Mouse (Mus musculus): ENCODE results near the gene Cpt1b. TPM values are rescaled to one million over a fixed set of nuclear protein-coding genes. Genes with fewer than 3 reads are reported as not detected.

The Cpt1b gene
- polyA plus RNA-seq, 1 experiment, result 8.2 TPM

- WGBS, result 1% methylated on average over 35 of the region's 35 CpGs
- TF ChIP-seq POLR2A (IDR thresholded peaks at IDR 0.05; ENCODE audit: borderline replicate concordance, insufficient read depth, low read length) (no peak), CTCF (IDR thresholded peaks at IDR 0.05; ENCODE audit: borderline replicate concordance, insufficient read depth, low read depth, low read length) (peak; percentile 45; the same call in 1 of the 2 replicates)
- DNase-seq, result peak; percentile 80 to 84
- H3K4me3 ChIP-seq (replicated peaks; ENCODE audit: insufficient read depth, low read depth, low read length), result peak overlapping the region; percentile 62
- peaks cover 27% of the 10 kb centered on the region for H3K4me1 ChIP-seq (ENCODE audit: control insufficient read depth, insufficient read depth, low read length)
- H3K27me3 ChIP-seq (ENCODE audit: control insufficient read depth, insufficient read depth, low read length), result no peaks in the 10 kb centered on the region
- H3K27ac ChIP-seq (ENCODE audit: insufficient read depth, low read length), result peak overlapping the region; percentile 82
Observed at GRCm38 (mm10) chr15:89373027-89373761, 52.5 kb downstream of the Cpt1b start.

DNA sequence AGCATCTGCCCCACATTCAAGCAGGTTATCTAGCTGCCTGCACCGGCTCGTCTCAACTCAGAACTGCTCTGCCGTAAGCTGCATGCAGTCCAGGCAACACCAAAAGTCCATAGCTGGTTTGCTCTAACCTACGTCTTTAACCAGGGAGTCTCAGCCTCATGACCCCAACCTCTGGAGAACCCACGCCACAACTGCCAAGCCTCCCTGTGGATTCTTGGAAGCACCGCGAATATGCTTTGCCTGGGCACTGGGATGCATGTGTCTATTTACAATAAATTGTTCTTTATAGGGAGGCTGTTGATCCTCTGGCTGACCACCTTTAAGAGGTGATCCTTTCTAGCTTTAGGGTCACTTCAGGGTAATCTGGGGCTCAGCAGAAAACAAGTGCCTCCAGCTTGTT is 53.1 kb downstream of the Cpt1b start:
- WGBS, result 42% methylated on average over 7 of the region's 7 CpGs
- Histone ChIP-seq H3K4me3 (replicated peaks; ENCODE audit: insufficient read depth, low read depth, low read length) (peak overlapping the region; percentile 62), H3K4me1 (ENCODE audit: control insufficient read depth, insufficient read depth, low read length) (peaks cover 20% of the 10 kb centered on the region), H3K27me3 (ENCODE audit: control insufficient read depth, insufficient read depth, low read length) (no peaks in the 10 kb centered on the region), H3K27ac (ENCODE audit: insufficient read depth, low read length) (peak overlapping the region; percentile 6; the same call in 1 of the 2 replicates)
- no peak for TF ChIP-seq POLR2A (IDR thresholded peaks at IDR 0.05; ENCODE audit: borderline replicate concordance, insufficient read depth, low read length)
- TF ChIP-seq CTCF (IDR thresholded peaks at IDR 0.05; ENCODE audit: borderline replicate concordance, insufficient read depth, low read depth, low read length), result no peak
- DNase-seq, result peak in 1 of 2 experiments; percentile 32

- no peak for TF ChIP-seq POLR2A (IDR thresholded peaks at IDR 0.05; ENCODE audit: borderline replicate concordance, insufficient read depth, low read length)
- TF ChIP-seq CTCF (IDR thresholded peaks at IDR 0.05; ENCODE audit: borderline replicate concordance, insufficient read depth, low read depth, low read length), result no peak
- Histone ChIP-seq H3K27ac (ENCODE audit: insufficient read depth, low read length) (0 out of 2 replicates have a peak overlapping the region, but pooled peaks have one; percentile 6), H3K4me3 (replicated peaks; ENCODE audit: insufficient read depth, low read depth, low read length) (no peak overlapping the region), H3K4me1 (ENCODE audit: control insufficient read depth, insufficient read depth, low read length) (peaks cover 15% of the 10 kb centered on the region), H3K27me3 (ENCODE audit: control insufficient read depth, insufficient read depth, low read length) (no peaks in the 10 kb centered on the region)
- no peak for DNase-seq
- WGBS, result 67% methylated on average over 13 of the region's 13 CpGs
Observed at GRCm38 (mm10) chr15:89372068-89372467, 53.6 kb downstream of the Cpt1b start.

Other genes with a start within 250 kb of the Cpt1b start
- gene Plxnb2, start 245.1 kb downstream of the Cpt1b start, polyA plus RNA-seq (2012; rRNA removed), result 127 and 141 TPM in 2 replicates
- 156 and 165 TPM in 2 replicates for gene Dennd6b, start 229.4 kb downstream of the Cpt1b start, polyA plus RNA-seq (2012; rRNA removed)
- 240 and 262 TPM in 2 replicates for gene Ppp6r2, start 214.3 kb downstream of the Cpt1b start, polyA plus RNA-seq (2012; rRNA removed)
- gene Sbf1, start 110.6 kb downstream of the Cpt1b start, polyA plus RNA-seq (2012; rRNA removed), result 321 and 324 TPM in 2 replicates
- not detected in 2 replicates for gene Adm2, start 103.1 kb downstream of the Cpt1b start, polyA plus RNA-seq (2012; rRNA removed)
- gene Miox, start 91.5 kb downstream of the Cpt1b start, polyA plus RNA-seq (2012; rRNA removed), result not detected in 2 replicates
- 21.0 and 21.1 TPM in 2 replicates for gene Lmf2, start 70.2 kb downstream of the Cpt1b start, polyA plus RNA-seq (2012; rRNA removed)
- gene Ncaph2, start 70.1 kb downstream of the Cpt1b start, polyA plus RNA-seq (2012; rRNA removed), result 134 and 137 TPM in 2 replicates
- 59.7 and 60.3 TPM in 2 replicates for gene Sco2, start 52.0 kb downstream of the Cpt1b start, polyA plus RNA-seq (2012; rRNA removed)
- 5.5 and 5.7 TPM in 2 replicates for gene Tymp, start 48.8 kb downstream of the Cpt1b start, polyA plus RNA-seq (2012; rRNA removed)
- 18.3 and 24.4 TPM in 2 replicates for gene Odf3b, start 46.6 kb downstream of the Cpt1b start, polyA plus RNA-seq (2012; rRNA removed)
- 2.6 and 2.9 TPM in 2 replicates for gene Klhdc7b, start 40.9 kb downstream of the Cpt1b start, polyA plus RNA-seq (2012; rRNA removed)
- gene Syce3, start 15.4 kb downstream of the Cpt1b start, polyA plus RNA-seq (2012; rRNA removed), result not detected in 2 replicates
- gene C730034F03Rik, start 3.7 kb upstream of the Cpt1b start, polyA plus RNA-seq (2012; rRNA removed), result 4.2 and 4.7 TPM in 2 replicates
- gene Gm44502, start 3.8 kb upstream of the Cpt1b start, polyA plus RNA-seq (2012; rRNA removed), result 0.15 and 0.51 TPM in 2 replicates
- 101 and 102 TPM in 2 replicates for gene Chkb, start 4.0 kb upstream of the Cpt1b start, polyA plus RNA-seq (2012; rRNA removed)
- 192 and 195 TPM in 2 replicates for gene Mapk8ip2, start 28.1 kb upstream of the Cpt1b start, polyA plus RNA-seq (2012; rRNA removed)
- 39.2 and 40.9 TPM in 2 replicates for gene Arsa, start 51.6 kb upstream of the Cpt1b start, polyA plus RNA-seq (2012; rRNA removed)
- gene Shank3, start 73.8 kb upstream of the Cpt1b start, polyA plus RNA-seq (2012; rRNA removed), result 84.7 and 97.2 TPM in 2 replicates
- 2.4 and 2.6 TPM in 2 replicates for gene Acr, start 142.5 kb upstream of the Cpt1b start, polyA plus RNA-seq (2012; rRNA removed)
- 79.8 and 83.4 TPM in 2 replicates for gene Rabl2, start 166.1 kb upstream of the Cpt1b start, polyA plus RNA-seq (2012; rRNA removed)

All from cerebellum, adult 2 months (tissue).